Mouse (Mus musculus): ENCODE measurements at regions not wholly inside any gene's neighbourhood (a gene's known extent, or its start where the extent isn't known, plus 50 kb on each side); places are given as distances from the start of the nearest gene placed in this dataset.
"Not testable (repeated sequence)": the region's sequence is repeated elsewhere in the genome, so short reads cannot be mapped to it uniquely, and the experiment has no call there.

DNA sequence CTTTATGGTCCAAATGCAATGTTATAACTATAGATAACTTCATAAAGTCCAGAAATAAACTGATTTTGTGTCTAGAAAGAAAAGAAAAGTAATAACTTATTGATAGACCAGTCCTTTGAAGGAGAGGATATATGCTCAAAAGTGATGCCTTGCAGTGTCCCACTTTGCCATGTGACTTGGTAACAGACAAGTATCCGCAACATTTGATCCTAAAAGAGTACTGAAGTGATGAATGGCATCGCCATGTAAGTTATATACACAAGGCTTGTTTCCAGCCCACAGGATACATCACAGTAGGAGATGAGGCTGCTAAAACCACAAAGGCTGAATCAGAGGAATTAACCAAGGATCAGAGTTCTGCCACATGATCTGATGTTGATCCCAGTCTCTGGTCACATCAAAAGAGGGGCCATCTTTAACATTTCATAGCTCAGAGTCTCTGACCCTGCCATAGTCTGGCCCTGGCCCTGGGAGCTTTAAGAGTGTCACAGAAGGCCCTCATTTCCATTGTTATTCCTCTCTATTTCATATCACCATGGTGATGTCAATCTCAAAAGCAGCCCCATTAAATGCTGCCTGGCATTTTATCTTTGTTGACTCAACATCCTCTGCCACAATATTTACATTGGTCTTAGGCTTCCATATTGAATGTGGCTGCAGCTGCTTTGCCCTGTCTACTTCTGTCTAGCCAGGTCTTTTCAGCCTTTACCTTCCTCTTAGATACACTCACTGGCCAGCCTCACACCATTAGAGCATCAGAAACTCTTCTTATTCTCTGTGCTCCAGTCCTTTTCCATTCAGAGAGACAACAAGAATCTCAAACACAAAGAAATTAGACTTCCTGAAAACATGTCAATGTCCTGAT is 506.4 kb upstream of the Gm9747 start:
- no peak overlapping the region for H3K4me2 ChIP-seq
- no peaks in the 10 kb centered on the region for H3K36me3 ChIP-seq (replicated peaks)
- ATAC-seq (ENCODE audit: insufficient read depth), result no peak
- no peaks in the 10 kb centered on the region for H3K4me1 ChIP-seq (replicated peaks)
- no peak overlapping the region for H3K9ac ChIP-seq
- WGBS (ENCODE audit: insufficient replicate concordance), result 67% methylated on average over 2 of the region's 2 CpGs
- H3K4me3 ChIP-seq (replicated peaks), result no peak overlapping the region
- H3K9me3 ChIP-seq (replicated peaks), result no peaks in the 10 kb centered on the region
- no peak overlapping the region for H3K27ac ChIP-seq (replicated peaks)
- no peaks in the 10 kb centered on the region for H3K27me3 ChIP-seq

GRCm38 (mm10) chr1:81737111-81737833 is 495.6 kb upstream of the Gm9747 start:
- no peaks in the 10 kb centered on the region for H3K36me3 ChIP-seq (replicated peaks)
- H3K4me2 ChIP-seq, result no peak overlapping the region
- no peak for ATAC-seq (ENCODE audit: insufficient read depth)
- H3K27me3 ChIP-seq, result no peaks in the 10 kb centered on the region
- H3K4me3 ChIP-seq (replicated peaks), result no peak overlapping the region
- H3K4me1 ChIP-seq (replicated peaks), result no peaks in the 10 kb centered on the region
- no peaks in the 10 kb centered on the region for H3K9me3 ChIP-seq (replicated peaks)
- H3K9ac ChIP-seq, result no peak overlapping the region
- H3K27ac ChIP-seq (replicated peaks), result no peak overlapping the region
- WGBS (ENCODE audit: insufficient replicate concordance), result 60% methylated on average over 6 of the region's 6 CpGs

- Histone ChIP-seq H3K36me3 (replicated peaks) (no peaks in the 10 kb centered on the region), H3K4me1 (replicated peaks) (no peaks in the 10 kb centered on the region), H3K27me3 (no peaks in the 10 kb centered on the region), H3K27ac (replicated peaks) (no peak overlapping the region), H3K4me3 (replicated peaks) (no peak overlapping the region), H3K4me2 (no peak overlapping the region), H3K9ac (no peak overlapping the region), H3K9me3 (replicated peaks) (no peaks in the 10 kb centered on the region)
- no peak for ATAC-seq (ENCODE audit: insufficient read depth)
- WGBS (ENCODE audit: insufficient replicate concordance), result 25% methylated on average over 2 of the region's 2 CpGs
Observed at GRCm38 (mm10) chr1:81738384-81738783, 494.5 kb upstream of the Gm9747 start.

DNA sequence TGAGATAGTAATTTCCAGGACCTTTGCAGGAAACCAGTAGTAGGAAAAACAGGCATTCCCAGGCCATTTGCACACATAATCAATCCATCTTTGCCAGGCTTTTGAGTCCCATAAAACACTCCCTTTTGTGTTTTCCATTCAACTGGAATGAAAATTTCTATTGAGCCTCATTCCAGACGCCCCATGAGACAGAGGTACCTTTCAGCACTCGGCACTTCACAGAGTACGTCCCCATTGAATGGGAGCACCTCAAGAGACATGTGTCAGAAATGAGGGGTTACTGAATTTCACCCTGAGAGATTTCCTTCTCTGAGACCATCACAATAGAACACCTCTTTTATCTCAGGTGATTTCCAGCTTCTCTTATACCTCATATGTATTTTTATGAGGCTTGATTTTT is 493.5 kb upstream of the Gm9747 start:
- no peak overlapping the region for H3K9ac ChIP-seq
- ATAC-seq (ENCODE audit: insufficient read depth), result no peak
- H3K4me1 ChIP-seq (replicated peaks), result no peaks in the 10 kb centered on the region
- H3K9me3 ChIP-seq (replicated peaks), result no peaks in the 10 kb centered on the region
- H3K4me3 ChIP-seq (replicated peaks), result no peak overlapping the region
- H3K27ac ChIP-seq (replicated peaks), result no peak overlapping the region
- H3K27me3 ChIP-seq, result no peaks in the 10 kb centered on the region
- WGBS (ENCODE audit: insufficient replicate concordance), result 59% methylated on average over 3 of the region's 3 CpGs
- no peaks in the 10 kb centered on the region for H3K36me3 ChIP-seq (replicated peaks)
- H3K4me2 ChIP-seq, result no peak overlapping the region

- H3K4me2 ChIP-seq, result no peak overlapping the region
Observed at GRCm38 (mm10) chr1:81739981-81740380, 492.9 kb upstream of the Gm9747 start.

DNA sequence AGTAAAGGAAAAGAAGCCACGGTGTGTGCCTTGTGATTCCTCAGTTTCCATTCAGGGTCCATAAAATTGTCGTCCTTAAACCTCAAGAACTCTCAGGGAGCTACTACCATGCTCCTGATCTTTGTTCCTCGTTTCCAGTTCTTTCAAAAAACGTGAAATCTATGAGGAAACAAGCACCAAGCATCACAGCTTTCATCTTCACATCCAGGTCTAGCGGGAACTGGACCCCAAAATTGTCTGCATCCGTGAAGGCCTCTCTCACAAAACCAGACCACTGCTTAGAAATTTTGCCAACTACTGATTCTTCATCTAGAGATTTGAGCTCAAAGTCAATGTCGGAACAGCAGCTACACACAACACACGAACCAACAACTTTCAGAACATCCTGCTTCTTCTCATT is 491.0 kb upstream of the Gm9747 start:
- not testable (repeated sequence) for H3K4me2 ChIP-seq; H3K4me3 ChIP-seq (replicated peaks)
- 51% methylated on average over 8 of the region's 8 CpGs for WGBS (ENCODE audit: insufficient replicate concordance)

More at GRCm38 (mm10) chr1:81739981-81740380, 492.9 kb upstream of the Gm9747 start:
- Histone ChIP-seq H3K27ac (replicated peaks) (no peak overlapping the region), H3K9me3 (replicated peaks) (no peaks in the 10 kb centered on the region), H3K9ac (no peak overlapping the region), H3K4me1 (replicated peaks) (no peaks in the 10 kb centered on the region), H3K4me3 (replicated peaks) (no peak overlapping the region), H3K27me3 (no peaks in the 10 kb centered on the region), H3K36me3 (replicated peaks) (no peaks in the 10 kb centered on the region)
- ATAC-seq (ENCODE audit: insufficient read depth), result no peak
- WGBS (ENCODE audit: insufficient replicate concordance), result 61% methylated on average over 1 of the region's 1 CpGs

GRCm38 (mm10) chr1:81744524-81744923 is 488.4 kb upstream of the Gm9747 start:
- Histone ChIP-seq H3K27me3 (no peaks in the 10 kb centered on the region), H3K4me3 (replicated peaks) (no peak overlapping the region), H3K36me3 (replicated peaks) (no peaks in the 10 kb centered on the region), H3K4me1 (replicated peaks) (no peaks in the 10 kb centered on the region), H3K4me2 (no peak overlapping the region), H3K9ac (no peak overlapping the region), H3K9me3 (replicated peaks) (no peaks in the 10 kb centered on the region), H3K27ac (replicated peaks) (no peak overlapping the region)
- ATAC-seq (ENCODE audit: insufficient read depth), result no peak
- 37% methylated on average over 8 of the region's 8 CpGs for whole genome bisulfite sequencing (ENCODE audit: insufficient replicate concordance)

More for the DNA sequence above, 491.0 kb upstream of the Gm9747 start:
- H3K9me3 ChIP-seq (replicated peaks); H3K27ac ChIP-seq (replicated peaks); H3K9ac ChIP-seq; H3K4me1 ChIP-seq (replicated peaks); H3K27me3 ChIP-seq; ATAC-seq (ENCODE audit: insufficient read depth); H3K36me3 ChIP-seq (replicated peaks): not testable (repeated sequence)

DNA sequence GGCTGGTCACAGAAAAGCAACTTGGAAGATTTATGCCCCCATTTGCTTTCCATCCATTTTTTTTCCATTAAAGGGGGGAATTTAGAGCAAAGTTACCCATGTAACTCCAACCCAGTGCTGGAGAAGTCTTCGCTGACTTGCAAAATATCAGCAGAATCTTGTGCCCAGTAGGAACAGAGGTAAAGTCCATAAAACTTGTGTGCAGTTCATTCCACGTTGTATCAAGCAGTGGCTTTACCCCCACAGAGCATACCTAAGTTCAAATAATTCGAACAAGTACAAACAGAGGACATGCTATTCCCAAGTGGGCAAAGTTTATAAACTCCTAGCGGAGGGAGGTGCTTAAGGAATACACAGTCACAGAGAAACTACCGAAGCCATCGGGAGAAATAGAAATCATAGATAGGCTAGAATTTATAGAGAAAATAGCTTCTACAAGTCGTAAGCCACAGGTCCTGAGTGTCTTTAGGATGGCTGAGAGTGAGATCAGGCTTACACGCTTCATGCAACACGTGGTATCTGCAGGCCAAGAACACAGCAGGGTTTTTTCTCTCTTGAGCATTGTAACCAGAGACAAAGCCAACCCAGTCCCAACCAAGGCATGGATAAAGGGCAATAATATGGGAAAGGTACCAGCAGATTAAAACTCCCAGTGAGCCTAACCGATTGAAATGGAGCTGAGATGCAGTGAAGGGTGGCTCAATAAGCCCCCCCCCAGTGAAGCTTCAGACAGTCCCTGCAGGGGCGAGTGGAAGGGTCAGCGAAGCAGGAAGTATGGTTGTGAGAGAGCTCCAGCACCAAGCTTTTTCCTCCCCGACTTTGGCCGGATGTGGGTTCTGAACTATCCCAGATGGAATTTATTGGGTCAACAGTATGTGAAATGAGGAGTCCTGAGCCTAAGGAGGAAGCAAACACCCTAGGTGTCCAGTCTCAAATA is 487.6 kb upstream of the Gm9747 start:
- H3K27me3 ChIP-seq, result no peaks in the 10 kb centered on the region
- H3K9ac ChIP-seq, result no peak overlapping the region
- ATAC-seq (ENCODE audit: insufficient read depth), result no peak
- no peaks in the 10 kb centered on the region for H3K4me1 ChIP-seq (replicated peaks)
- 58% methylated on average over 14 of the region's 14 CpGs for WGBS (ENCODE audit: insufficient replicate concordance)
- H3K27ac ChIP-seq (replicated peaks), result no peak overlapping the region
- H3K4me3 ChIP-seq (replicated peaks), result no peak overlapping the region
- H3K36me3 ChIP-seq (replicated peaks), result no peaks in the 10 kb centered on the region
- H3K4me2 ChIP-seq, result no peak overlapping the region
- H3K9me3 ChIP-seq (replicated peaks), result no peaks in the 10 kb centered on the region

DNA sequence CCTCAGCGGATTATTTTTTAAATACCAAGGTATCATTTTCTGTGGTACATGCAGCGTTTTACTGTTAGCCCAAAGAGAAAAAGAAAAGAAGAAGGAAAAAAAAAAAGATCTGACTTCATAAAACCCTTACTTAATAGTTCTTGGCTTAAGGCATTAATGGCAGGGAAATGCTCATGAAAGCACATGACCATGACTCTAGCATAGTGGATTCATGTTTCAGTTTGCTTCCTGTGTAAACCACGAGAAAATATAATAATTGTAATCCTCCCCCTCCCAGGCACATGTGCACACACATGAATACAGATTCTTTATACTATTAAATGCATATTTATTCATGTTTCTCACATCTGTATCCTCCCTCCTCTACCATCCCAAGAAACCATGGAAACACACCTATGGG is 486.9 kb upstream of the Gm9747 start:
- Histone ChIP-seq H3K4me2 (no peak overlapping the region), H3K9me3 (replicated peaks) (no peaks in the 10 kb centered on the region), H3K36me3 (replicated peaks) (no peaks in the 10 kb centered on the region), H3K9ac (no peak overlapping the region), H3K27ac (replicated peaks) (no peak overlapping the region), H3K27me3 (no peaks in the 10 kb centered on the region), H3K4me1 (replicated peaks) (no peaks in the 10 kb centered on the region), H3K4me3 (replicated peaks) (no peak overlapping the region)
- ATAC-seq (ENCODE audit: insufficient read depth), result no peak
- 54% methylated on average over 3 of the region's 3 CpGs for WGBS (ENCODE audit: insufficient replicate concordance)

GRCm38 (mm10) chr1:81747025-81747424 is 485.9 kb upstream of the Gm9747 start:
- 59% methylated on average over 3 of the region's 3 CpGs for WGBS (ENCODE audit: insufficient replicate concordance)
- Histone ChIP-seq H3K4me2 (no peak overlapping the region), H3K36me3 (replicated peaks) (no peaks in the 10 kb centered on the region), H3K27me3 (no peaks in the 10 kb centered on the region), H3K4me3 (replicated peaks) (no peak overlapping the region), H3K4me1 (replicated peaks) (no peaks in the 10 kb centered on the region), H3K27ac (replicated peaks) (no peak overlapping the region), H3K9me3 (replicated peaks) (no peaks in the 10 kb centered on the region), H3K9ac (no peak overlapping the region)
- ATAC-seq (ENCODE audit: insufficient read depth), result no peak

- no peak overlapping the region for H3K27ac ChIP-seq (replicated peaks)
- WGBS (ENCODE audit: insufficient replicate concordance), result 53% methylated on average over 2 of the region's 2 CpGs
- no peak for ATAC-seq (ENCODE audit: insufficient read depth)
- H3K4me3 ChIP-seq (replicated peaks), result no peak overlapping the region
- H3K9me3 ChIP-seq (replicated peaks), result no peaks in the 10 kb centered on the region
- H3K4me1 ChIP-seq (replicated peaks), result no peaks in the 10 kb centered on the region
- H3K36me3 ChIP-seq (replicated peaks), result no peaks in the 10 kb centered on the region
- H3K4me2 ChIP-seq, result no peak overlapping the region
- no peaks in the 10 kb centered on the region for H3K27me3 ChIP-seq
- H3K9ac ChIP-seq, result no peak overlapping the region
Observed at GRCm38 (mm10) chr1:81754067-81754466, 478.8 kb upstream of the Gm9747 start.
